Mouse (Mus musculus): ENCODE measurements around the gene Mllt6. TPM values are rescaled to one million over a fixed set of nuclear protein-coding genes. Genes with fewer than 3 reads are reported as not detected.

The Mllt6 gene
- polyA plus RNA-seq, 1 experiment from 2014 or later = 1.9 TPM

DNA sequence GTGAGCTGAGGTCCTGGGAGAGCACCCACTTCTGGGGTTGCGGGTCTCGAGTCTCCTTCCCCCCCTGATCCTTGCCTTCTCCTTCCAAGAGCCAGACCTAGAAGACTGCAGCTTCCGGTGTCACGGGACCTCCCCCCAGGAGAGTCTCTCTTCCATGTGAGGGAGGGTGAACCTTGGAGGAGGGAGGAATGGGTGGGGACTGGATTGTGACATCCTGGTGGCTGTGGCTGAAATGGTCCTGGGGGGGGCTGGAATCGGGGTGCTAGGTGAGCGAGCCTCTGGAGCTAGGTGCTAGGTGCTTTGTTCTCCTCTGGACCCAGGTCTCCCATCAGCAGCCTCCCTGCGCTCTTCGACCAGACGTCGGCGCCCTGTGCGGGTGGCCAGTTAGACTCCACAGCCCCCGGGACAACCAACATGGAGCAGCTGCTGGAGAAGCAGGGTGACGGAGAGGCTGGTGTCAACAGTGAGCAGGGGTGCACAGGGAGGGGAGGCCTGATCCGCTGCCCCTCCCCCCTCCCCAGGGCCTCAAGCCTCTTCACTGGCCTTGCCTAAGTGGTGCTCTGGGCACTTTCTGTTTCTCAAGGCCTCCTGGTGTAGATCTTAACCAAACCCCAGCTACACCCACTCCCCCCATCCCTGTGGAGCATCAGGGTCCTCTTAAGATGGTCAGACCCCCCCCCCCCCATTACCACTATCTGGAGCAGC is 13.0 kb downstream of the Mllt6 start:
- Histone ChIP-seq H3K4me1 (replicated peaks) (0 out of 2 replicates have a peak, but pooled peaks cover 6% of the 10 kb centered on the region), H3K36me3 (peaks cover 48% of the 10 kb centered on the region), H3K4me2 (replicated peaks) (no peak overlapping the region), H3K9ac (no peak overlapping the region), H3K9me3 (no peaks in the 10 kb centered on the region), H3K4me3 (replicated peaks) (no peak overlapping the region), H3K27ac (no peak overlapping the region), H3K27me3 (replicated peaks) (no peaks in the 10 kb centered on the region)
- ATAC-seq = no peak
- WGBS = 83% methylated on average over 15 of the region's 15 CpGs

DNA sequence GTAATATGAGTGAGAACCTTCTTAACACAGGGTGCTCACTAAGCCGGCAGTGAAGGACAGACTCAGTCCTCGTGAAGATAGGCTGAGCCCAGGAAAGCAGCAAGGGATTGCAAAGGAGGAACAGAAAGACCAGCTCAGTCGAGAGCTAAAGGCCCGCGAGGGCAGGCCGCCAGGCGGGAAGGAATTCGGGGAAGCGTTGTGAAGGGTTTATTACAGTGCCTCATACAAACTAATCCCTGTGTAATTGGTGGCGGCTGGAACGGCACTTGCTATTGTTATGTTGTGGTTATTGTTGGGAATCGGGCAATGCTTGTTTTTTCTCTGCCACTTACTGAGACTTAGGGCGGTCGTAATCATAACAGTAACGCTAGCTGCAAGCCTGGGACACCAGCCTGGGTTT is 14.2 kb downstream of the Mllt6 start:
- Histone ChIP-seq H3K4me1 (replicated peaks) (0 out of 2 replicates have a peak, but pooled peaks cover 6% of the 10 kb centered on the region), H3K9ac (no peak overlapping the region), H3K36me3 (peaks cover 53% of the 10 kb centered on the region), H3K27me3 (replicated peaks) (no peaks in the 10 kb centered on the region), H3K4me2 (replicated peaks) (no peak overlapping the region), H3K9me3 (no peaks in the 10 kb centered on the region), H3K4me3 (replicated peaks) (no peak overlapping the region), H3K27ac (no peak overlapping the region)
- ATAC-seq = no peak
- WGBS = 57% methylated on average over 15 of the region's 15 CpGs

DNA sequence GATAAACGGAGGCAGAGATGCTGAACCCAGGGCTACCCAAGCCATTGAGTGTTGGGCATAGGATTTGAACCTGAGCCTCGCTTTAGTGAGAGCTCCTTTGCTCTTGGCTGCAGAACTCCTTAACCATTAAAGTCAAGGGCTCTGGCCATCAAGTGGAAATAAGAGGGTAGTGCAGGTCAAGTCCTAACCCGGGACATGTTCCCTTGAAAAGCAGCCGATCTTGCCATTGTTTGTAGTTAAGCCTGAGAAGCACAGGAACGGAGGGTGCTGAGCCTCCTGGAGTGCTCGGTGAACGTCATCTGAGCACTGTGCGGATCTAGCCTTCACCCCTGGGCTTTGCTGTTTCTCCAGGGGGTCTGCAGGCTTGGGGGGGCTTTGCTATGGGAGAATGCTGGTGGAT is 14.6 kb downstream of the Mllt6 start:
- H3K9ac ChIP-seq = no peak overlapping the region
- H3K27ac ChIP-seq = no peak overlapping the region
- peaks cover 52% of the 10 kb centered on the region for H3K36me3 ChIP-seq
- 0 out of 2 replicates have a peak, but pooled peaks cover 6% of the 10 kb centered on the region for H3K4me1 ChIP-seq (replicated peaks)
- no peaks in the 10 kb centered on the region for H3K9me3 ChIP-seq
- H3K4me3 ChIP-seq (replicated peaks) = no peak overlapping the region
- 69% methylated on average over 8 of the region's 8 CpGs for WGBS
- no peaks in the 10 kb centered on the region for H3K27me3 ChIP-seq (replicated peaks)
- H3K4me2 ChIP-seq (replicated peaks) = no peak overlapping the region
- no peak for ATAC-seq

DNA sequence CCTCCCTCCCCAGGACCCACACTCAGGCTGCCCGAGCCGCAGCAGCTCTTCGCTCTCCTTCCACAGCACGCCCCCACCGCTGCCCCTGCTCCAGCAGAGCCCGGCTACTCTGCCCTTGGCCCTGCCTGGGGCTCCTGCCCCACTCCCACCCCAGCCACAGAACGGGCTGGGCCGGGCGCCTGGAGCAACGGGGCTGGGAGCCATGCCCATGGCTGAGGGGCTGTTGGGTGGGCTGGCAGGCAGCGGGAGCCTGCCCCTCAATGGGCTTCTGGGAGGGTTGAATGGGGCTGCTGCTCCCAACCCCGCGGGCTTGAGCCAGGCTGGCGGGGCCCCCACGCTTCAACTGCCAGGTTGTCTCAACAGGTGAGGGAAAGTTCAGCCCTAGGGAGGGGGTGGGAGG is 15.1 kb downstream of the Mllt6 start:
- Histone ChIP-seq H3K9me3 (no peaks in the 10 kb centered on the region), H3K4me2 (replicated peaks) (no peak overlapping the region), H3K27ac (no peak overlapping the region), H3K4me3 (replicated peaks) (no peak overlapping the region), H3K9ac (no peak overlapping the region), H3K36me3 (peaks cover 48% of the 10 kb centered on the region), H3K4me1 (replicated peaks) (0 out of 2 replicates have a peak, but pooled peaks cover 6% of the 10 kb centered on the region), H3K27me3 (replicated peaks) (no peaks in the 10 kb centered on the region)
- ATAC-seq = no peak
- WGBS = 87% methylated on average over 14 of the region's 15 CpGs

DNA sequence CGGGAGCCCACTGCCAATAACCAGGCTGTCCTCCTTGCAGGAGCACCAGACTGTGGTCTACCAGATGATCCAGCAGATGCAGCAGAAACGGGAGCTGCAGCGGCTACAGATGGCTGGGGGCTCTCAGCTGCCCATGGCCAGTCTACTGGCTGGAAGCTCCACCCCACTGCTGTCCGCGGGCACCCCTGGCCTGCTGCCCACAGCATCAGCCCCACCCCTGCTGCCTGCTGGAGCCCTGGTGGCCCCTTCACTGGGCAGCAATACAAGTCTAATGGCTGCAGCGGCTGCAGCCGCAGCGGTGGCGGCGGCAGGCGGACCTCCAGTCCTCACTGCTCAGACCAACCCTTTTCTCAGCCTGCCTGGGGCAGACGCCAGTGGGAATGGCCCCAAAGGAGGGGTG is 17.2 kb downstream of the Mllt6 start:
- Histone ChIP-seq H3K27ac (no peak overlapping the region), H3K9me3 (no peaks in the 10 kb centered on the region), H3K27me3 (replicated peaks) (no peaks in the 10 kb centered on the region), H3K36me3 (peaks cover 31% of the 10 kb centered on the region), H3K4me2 (replicated peaks) (no peak overlapping the region), H3K4me1 (replicated peaks) (peaks cover 12% of the 10 kb centered on the region), H3K9ac (no peak overlapping the region), H3K4me3 (replicated peaks) (no peak overlapping the region)
- 79% methylated on average over 12 of the region's 12 CpGs for WGBS
- no peak for ATAC-seq

DNA sequence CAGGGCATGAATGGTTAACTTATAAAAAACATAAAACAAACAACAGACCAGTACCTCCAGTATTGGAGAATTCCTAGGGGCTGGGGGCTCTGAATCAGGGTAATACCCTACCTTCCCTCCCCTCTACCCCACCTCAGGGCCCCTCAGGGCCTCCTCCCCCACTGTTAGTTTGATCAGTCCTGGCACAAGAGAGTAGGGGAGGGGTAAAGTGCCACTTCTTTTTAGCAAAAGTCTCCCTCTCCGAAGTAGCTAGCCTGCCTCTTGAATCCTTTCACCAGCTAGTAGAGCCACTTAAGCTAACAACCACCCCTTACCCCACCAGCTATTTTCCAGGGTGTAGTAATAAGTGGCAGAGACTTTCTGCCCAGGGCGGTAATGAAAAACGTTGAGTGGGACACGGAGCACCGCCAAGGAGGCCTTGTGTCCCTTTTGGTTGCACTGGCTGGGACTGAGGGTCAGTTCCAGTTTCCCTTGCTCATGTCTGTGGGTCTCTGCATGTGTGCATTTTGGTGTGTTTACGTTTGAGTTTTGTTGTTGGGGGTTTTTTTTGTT is 19.4 kb downstream of the Mllt6 start:
- H3K4me1 ChIP-seq (replicated peaks) = peaks cover 24% of the 10 kb centered on the region
- H3K4me2 ChIP-seq (replicated peaks) = no peak overlapping the region
- H3K9me3 ChIP-seq = no peaks in the 10 kb centered on the region
- peaks cover 27% of the 10 kb centered on the region for H3K36me3 ChIP-seq
- H3K9ac ChIP-seq = no peak overlapping the region
- H3K4me3 ChIP-seq (replicated peaks) = no peak overlapping the region
- H3K27me3 ChIP-seq (replicated peaks) = no peaks in the 10 kb centered on the region
- ATAC-seq = no peak
- 74% methylated on average over 6 of the region's 6 CpGs for WGBS
- H3K27ac ChIP-seq = no peak overlapping the region

DNA sequence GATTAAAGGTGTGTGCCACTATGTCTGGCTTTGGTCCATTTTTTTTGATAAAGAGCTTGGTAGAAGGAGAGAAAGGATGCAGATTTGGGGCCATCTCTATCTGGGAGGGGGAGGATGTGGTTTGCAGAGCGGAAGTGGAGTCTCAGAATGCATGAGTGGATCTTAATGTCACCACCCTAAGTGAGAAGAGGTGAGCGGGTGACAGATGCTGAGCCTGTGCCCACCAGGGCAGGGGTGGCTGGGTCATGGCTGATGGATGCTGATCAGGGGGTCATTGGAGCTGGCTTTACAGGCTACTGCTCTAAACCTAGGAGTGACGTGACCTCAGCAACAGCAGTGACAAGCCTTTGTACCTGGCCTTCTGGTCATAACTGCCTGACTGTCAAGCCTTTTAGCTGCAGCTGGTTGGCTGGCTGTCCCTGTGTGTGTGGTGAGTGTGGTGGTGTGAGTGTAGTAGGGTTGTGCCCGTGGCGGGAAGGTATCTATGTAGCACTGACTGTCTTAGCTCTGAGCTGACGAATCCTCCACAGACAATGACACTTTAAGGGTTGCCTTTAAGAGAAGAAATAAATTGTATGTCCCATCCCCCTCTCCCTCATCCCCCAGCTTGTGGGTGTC is 21.0 kb downstream of the Mllt6 start:
- H3K4me1 ChIP-seq (replicated peaks) = peaks cover 24% of the 10 kb centered on the region
- peak overlapping the region; percentile 33; the same call in 1 of the 2 replicates for H3K27ac ChIP-seq
- no peak for ATAC-seq
- H3K36me3 ChIP-seq = peaks cover 23% of the 10 kb centered on the region
- H3K4me2 ChIP-seq (replicated peaks) = no peak overlapping the region
- no peaks in the 10 kb centered on the region for H3K9me3 ChIP-seq
- 76% methylated on average over 6 of the region's 6 CpGs for WGBS
- H3K9ac ChIP-seq = no peak overlapping the region
- no peak overlapping the region for H3K4me3 ChIP-seq (replicated peaks)
- no peaks in the 10 kb centered on the region for H3K27me3 ChIP-seq (replicated peaks)

DNA sequence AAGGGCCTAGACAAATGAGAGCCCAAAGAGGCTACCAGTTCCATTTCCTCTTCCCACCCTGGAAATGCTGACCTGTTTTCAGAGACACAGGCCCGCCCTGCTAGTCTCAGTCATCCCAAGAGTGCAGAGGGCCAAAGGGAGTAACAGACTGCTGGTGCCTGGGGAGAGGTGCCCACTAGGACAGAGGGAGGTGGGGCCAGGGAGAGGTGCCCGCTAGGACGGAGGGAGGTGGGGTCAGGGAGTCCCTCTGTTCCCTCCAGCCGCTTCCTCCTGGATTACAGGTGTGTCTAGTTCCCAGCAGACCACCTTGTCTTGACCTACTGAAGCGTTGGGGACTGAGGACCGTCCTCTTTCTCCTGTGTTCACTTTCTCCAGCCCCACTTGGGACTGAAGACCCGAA is 21.6 kb downstream of the Mllt6 start:
- Histone ChIP-seq H3K4me2 (replicated peaks) (no peak overlapping the region), H3K9me3 (no peaks in the 10 kb centered on the region), H3K27me3 (replicated peaks) (no peaks in the 10 kb centered on the region), H3K4me1 (replicated peaks) (peaks cover 24% of the 10 kb centered on the region), H3K36me3 (peaks cover 20% of the 10 kb centered on the region; the same call in 1 of the 2 replicates), H3K27ac (peak overlapping the region; percentile 33; the same call in 1 of the 2 replicates), H3K9ac (no peak overlapping the region; the same call in 1 of the 2 replicates), H3K4me3 (replicated peaks) (no peak overlapping the region)
- no peak for ATAC-seq
- 30% methylated on average over 7 of the region's 7 CpGs for WGBS

DNA sequence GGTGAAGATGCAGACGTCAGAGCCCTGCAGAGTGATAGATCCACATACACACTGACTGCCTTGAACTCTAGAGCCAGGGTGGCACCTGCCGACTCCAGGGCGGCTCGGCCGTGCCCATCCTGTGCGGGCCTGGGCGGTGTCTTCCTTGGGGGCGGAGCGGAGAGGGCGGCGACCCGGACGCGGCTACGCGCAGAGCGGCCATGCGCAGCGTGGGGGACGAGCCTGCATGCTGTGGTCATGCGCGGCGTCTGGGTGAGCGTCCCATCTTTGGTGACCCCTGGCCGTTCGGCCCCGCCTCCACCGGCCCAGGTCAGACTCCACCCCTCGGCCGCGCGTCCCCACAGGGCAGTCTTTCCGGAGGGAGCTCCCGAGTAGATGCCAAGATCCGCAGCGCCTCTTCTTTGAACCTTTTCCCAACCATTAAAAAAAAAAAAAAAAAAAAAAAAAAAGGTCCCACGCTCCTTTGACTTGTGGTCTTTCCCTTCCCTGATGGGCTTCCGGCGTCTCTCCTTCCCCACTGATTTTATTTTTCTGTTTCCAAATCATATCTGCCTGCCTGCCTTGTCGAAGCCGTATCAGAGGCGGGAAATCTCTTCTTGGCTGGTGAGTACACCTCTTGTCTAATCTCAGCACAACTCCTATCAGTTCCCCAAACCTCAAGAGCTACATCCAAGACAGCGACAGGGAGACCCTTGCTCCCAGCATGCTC is 22.6 kb downstream of the Mllt6 start, which contains the start of gene Cisd3:
Gene Cisd3 (plus strand): TSS at position 214 of the 709 bp plus-strand sequence.
- Histone ChIP-seq H3K4me2 (replicated peaks) (peak within 1 kb of the TSS; percentile 68), H3K9me3 (no peaks in the 10 kb centered on the region), H3K4me1 (replicated peaks) (peaks cover 24% of the 10 kb centered on the region), H3K27ac (peak within 1 kb of the TSS; percentile 48), H3K4me3 (replicated peaks) (peak within 1 kb of the TSS; percentile 34), H3K9ac (peak within 1 kb of the TSS; percentile 21), H3K27me3 (replicated peaks) (no peaks in the 10 kb centered on the region), H3K36me3 (peaks cover 24% of the 10 kb centered on the region)
- ATAC-seq = peak; percentile 90
- 1% methylated on average over 43 of the region's 43 CpGs for WGBS

DNA sequence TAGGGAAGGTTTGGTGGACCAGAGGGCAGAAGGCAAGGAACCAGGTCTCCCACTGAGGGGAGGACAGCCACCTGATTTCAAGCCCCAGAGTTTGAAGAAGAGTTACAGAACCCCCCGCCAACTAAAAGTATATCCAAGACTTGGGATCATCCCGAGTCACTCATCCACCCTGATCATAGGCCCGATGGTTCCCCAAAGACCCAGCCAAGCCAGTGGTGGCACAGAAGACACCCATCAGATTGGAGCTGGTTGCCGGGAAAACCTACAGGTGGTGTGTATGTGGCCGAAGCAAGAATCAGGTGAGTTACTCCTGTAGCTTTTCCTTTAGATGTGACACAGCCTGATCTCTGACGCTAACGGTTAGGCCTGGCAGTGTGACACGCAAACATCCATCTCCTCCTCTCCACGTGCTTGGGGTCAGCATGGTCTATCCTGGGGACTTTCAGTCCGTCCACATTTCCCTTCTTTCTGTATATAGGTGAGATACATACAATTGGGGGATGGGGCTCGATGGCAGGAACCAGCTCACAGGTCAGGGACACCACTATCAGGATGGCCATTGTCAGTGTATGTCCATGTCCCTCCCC is 23.2 kb downstream of the Mllt6 start:
- no peak for ATAC-seq
- no peaks in the 10 kb centered on the region for H3K9me3 ChIP-seq
- H3K27ac ChIP-seq = peak overlapping the region; percentile 48; the same call in 1 of the 2 replicates
- peak overlapping the region; percentile 68 for H3K4me2 ChIP-seq (replicated peaks)
- H3K27me3 ChIP-seq (replicated peaks) = no peaks in the 10 kb centered on the region
- H3K4me3 ChIP-seq (replicated peaks) = peak overlapping the region; percentile 34
- H3K9ac ChIP-seq = peak overlapping the region; percentile 20
- peaks cover 24% of the 10 kb centered on the region for H3K4me1 ChIP-seq (replicated peaks)
- H3K36me3 ChIP-seq = peaks cover 28% of the 10 kb centered on the region
- WGBS = 55% methylated on average over 11 of the region's 11 CpGs

DNA sequence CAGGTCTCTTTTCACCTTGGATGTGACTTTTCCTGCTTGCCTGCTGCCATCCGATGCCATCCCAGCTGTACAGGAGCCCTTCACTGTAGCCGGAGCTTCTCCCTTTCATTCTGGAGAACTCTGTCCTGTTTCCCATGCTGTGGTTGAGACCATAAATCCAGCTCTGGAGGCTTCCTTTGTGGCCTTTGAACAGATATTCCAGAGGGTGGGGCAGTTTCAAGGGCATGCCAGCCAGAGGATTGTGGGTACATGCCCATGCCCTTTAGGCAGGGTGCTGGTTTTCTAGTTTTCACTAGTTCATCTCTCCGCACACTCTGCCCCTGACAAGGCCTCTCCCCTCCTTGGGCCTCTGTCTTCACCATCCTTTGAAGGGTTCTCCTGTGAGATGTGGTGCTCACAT is 23.8 kb downstream of the Mllt6 start:
- Histone ChIP-seq H3K4me1 (replicated peaks) (peaks cover 24% of the 10 kb centered on the region), H3K27me3 (replicated peaks) (no peaks in the 10 kb centered on the region), H3K36me3 (peaks cover 27% of the 10 kb centered on the region), H3K9me3 (no peaks in the 10 kb centered on the region), H3K4me2 (replicated peaks) (peak overlapping the region; percentile 68), H3K27ac (peak overlapping the region; percentile 48), H3K4me3 (replicated peaks) (peak overlapping the region; percentile 34), H3K9ac (peak overlapping the region; percentile 20; the same call in 1 of the 2 replicates)
- WGBS = 74% methylated on average over 3 of the region's 3 CpGs
- ATAC-seq = no peak

DNA sequence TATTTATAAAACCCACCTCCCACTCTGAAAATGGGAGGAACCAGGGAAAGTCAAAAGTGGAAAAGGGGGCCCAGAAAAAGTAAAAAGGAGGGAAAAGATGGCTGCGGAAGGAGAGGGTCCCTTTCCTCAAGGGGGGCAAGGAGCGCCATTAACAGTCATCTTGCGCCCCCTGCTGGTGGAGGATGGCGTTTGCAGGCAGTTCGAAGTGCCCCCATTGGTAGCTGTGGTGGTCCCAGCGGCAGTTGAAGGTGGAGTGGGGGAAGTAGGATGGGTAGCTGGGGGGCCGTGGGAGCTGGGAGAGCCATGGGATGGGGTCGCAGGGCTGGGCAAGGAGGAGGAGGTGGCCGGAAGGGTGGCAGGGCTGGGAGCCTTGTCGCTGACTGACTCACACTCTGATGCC is 26.6 kb downstream of the Mllt6 start:
- Histone ChIP-seq H3K4me1 (replicated peaks) (peaks cover 36% of the 10 kb centered on the region), H3K4me3 (replicated peaks) (no peak overlapping the region), H3K9me3 (no peaks in the 10 kb centered on the region), H3K27ac (no peak overlapping the region), H3K9ac (no peak overlapping the region), H3K36me3 (peaks cover 23% of the 10 kb centered on the region), H3K4me2 (replicated peaks) (no peak overlapping the region), H3K27me3 (replicated peaks) (no peaks in the 10 kb centered on the region)
- WGBS = 30% methylated on average over 10 of the region's 10 CpGs
- ATAC-seq = no peak
